Mouse (Mus musculus) left cerebral cortex, adult 6 months (tissue): ENCODE measurements around the gene Gm47996. TPM values are rescaled to one million over a fixed set of nuclear protein-coding genes. Genes with fewer than 3 reads are reported as not detected.

Experiments used
- long read RNA-seq, 2 experiments: library from polyadenylated mRNA; unstranded; transcript quantifications; one replicate each; pipeline ENCODE4 v2.0.0; 2019 to 2020
- polyA plus RNA-seq: library from polyadenylated mRNA; unstranded; fragments of <200 nt; fragmentation: Nextera tagmentation; gene quantifications from 2 replicates; pipeline ENCODE4 v1.2.3, GENCODE M21; 2021

Gm47996 gene
- not detected in 2 replicates for polyA plus RNA-seq
- long read RNA-seq, experiment 1, result 0 reads
- long read RNA-seq, experiment 2, result 0 reads

GRCm38 (mm10) chr1:151209824-151210355, at the start of gene Gm47996:
TSS of gene Gm47996 (plus strand) at chr1:151210131.

GRCm38 (mm10) chr1:151182266-151182665, 27.7 kb upstream of the Gm47996 start, which contains the start of gene Gm47985:
TSS of gene Gm47985 (plus strand) at chr1:151182537.

GRCm38 (mm10) chr1:151192075-151192474, 17.9 kb upstream of the Gm47996 start, which contains the start of gene Gm8947:
TSS of gene Gm8947 (plus strand) at chr1:151192376.

GRCm38 (mm10) chr1:151198120-151198519, 11.8 kb upstream of the Gm47996 start, which contains the start of gene Gm47995:
TSS of gene Gm47995 (plus strand) at chr1:151198448.

GRCm38 (mm10) chr1:151203818-151204217, 6.1 kb upstream of the Gm47996 start, which contains the start of gene 3110040M04Rik:
TSS of gene 3110040M04Rik (plus strand) at chr1:151204121.

Other genes with a start within 250 kb of the Gm47996 start
- gene Hmcn1, start 216.7 kb upstream of the Gm47996 start, polyA plus RNA-seq, result 0.14 and 0.17 TPM in 2 replicates
- gene Gm47985, start 27.6 kb upstream of the Gm47996 start, polyA plus RNA-seq, result not detected in 2 replicates
- not detected in 2 replicates for gene Gm8947, start 17.8 kb upstream of the Gm47996 start, polyA plus RNA-seq
- 0.13 TPM in 1 of 2 replicates, not detected in the other for gene Gm47995, start 11.7 kb upstream of the Gm47996 start, polyA plus RNA-seq
- not detected in 2 replicates for gene 3110040M04Rik, start 6.0 kb upstream of the Gm47996 start, polyA plus RNA-seq
- gene Ivns1abp, start 134.3 kb downstream of the Gm47996 start, polyA plus RNA-seq, result 51.9 and 53.4 TPM in 2 replicates
- gene Swt1, start 218.3 kb downstream of the Gm47996 start, polyA plus RNA-seq, result 4.8 and 5.7 TPM in 2 replicates
- 14.0 and 15.7 TPM in 2 replicates for gene Trmt1l, start 218.4 kb downstream of the Gm47996 start, polyA plus RNA-seq